In genomic region chr9:62363619-62364018, GRCm38 (mm10) we compare ENCODE assay signal across 8 mouse cellular contexts. TPM values are rescaled to one million over a fixed set of nuclear protein-coding genes. Genes with fewer than 3 reads are reported as not detected.
DNase-seq lines count a peak whose midpoint lies in the region; ATAC-seq lines count a peak whose summit lies in the region.

No protein-coding gene starts in this region.

- DNase-seq in adrenal gland, adult (ENCODE audit: inconsistent age in 2 of 2, low spot score in 1 of 2): peak; percentile 95 to 96
- DNase-seq in embryo, embryonic 10 days (ENCODE audit: low spot score): peak; percentile 94
- peak; percentile 82 to 86 for DNase-seq in gastrocnemius, adult 8-10 months (ENCODE audit: low spot score in 2 of 2)
- peak; percentile 85 for DNase-seq in induced T-regulatory cell, adult 2 months (ENCODE audit: low read depth)
- DNase-seq in left cerebral cortex, postnatal 14 days (ENCODE audit: low spot score in 2 of 2): peak; percentile 88 to 94
- DNase-seq in right cerebral cortex, postnatal 14 days: peak; percentile 90
- peak; percentile 75 for DNase-seq in urinary bladder, postnatal 25 days (ENCODE audit: low spot score)

- intact Hi-C loops in left cerebral cortex, postnatal 14 days (cut with DNase I): no loop called here

- peak; percentile 93 for ATAC-seq in megakaryocyte-erythroid progenitor cell, adult 5-6 weeks (replicated peaks; ENCODE audit: low FRiP score, low TSS enrichment, poor library complexity, severe bottlenecking)

RNA-seq across cellular contexts. Expression of gene Anp32a, which starts 22.5 kb away (rescaled TPM):
- total RNA-seq in gastrocnemius, adult 8-10 months (2022): 10 to 100 TPM; 56.9 to 73.2 (median 69.1) TPM
- 100 to 1,000 TPM; 254 to 262 TPM for total RNA-seq in left cerebral cortex, postnatal 14 days (2021)
- 205 and 266 TPM in 2 replicates for total RNA-seq in megakaryocyte-erythroid progenitor cell, adult 5-6 weeks (2014; fragmentation: Nextera tagmentation)
- 606 and 1,097 TPM in 2 replicates for total RNA-seq in megakaryocyte-erythroid progenitor cell, adult 5-6 weeks (2017)

Comparison
In these comparisons a context has a peak if more than half of its experiments do, and no peak if none do; other contexts are left out.
1. Peak in every context shown above with its lines: DNase-seq and ATAC-seq.